Comparison of ENCODE assay signal across 11 mouse cellular contexts in the genomic region with DNA sequence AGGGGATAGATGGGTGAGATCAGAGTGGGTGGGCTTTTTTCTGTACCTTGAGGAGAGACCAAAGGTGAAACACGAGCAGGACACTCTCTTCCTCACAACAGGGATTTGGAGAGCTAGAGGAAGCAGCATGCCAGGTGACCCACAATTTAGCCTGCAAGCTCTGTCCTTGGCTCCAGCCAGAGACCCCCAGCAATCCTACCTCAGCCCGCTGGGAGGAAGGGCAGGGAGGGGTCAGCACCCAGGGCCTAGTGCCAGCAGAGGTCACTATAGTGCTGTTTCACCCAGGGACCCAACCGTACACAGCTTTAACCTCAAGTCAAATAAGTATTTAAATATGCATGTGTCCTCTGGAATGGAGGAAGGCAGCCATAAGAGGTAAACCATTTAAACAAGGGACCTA. TPM values are rescaled to one million over a fixed set of nuclear protein-coding genes. Genes with fewer than 3 reads are reported as not detected.
DNase-seq lines count a peak whose midpoint lies in the region; ATAC-seq and TF ChIP-seq lines count a peak whose summit lies in the region.
"Had no signal": no experiment of that assay in that cellular context is flagged by ENCODE, and none has a peak within 500 bp of the region (broad histone marks: within the 10 kb centered on the region; RNA-seq: fewer than 3 reads in every experiment).

No protein-coding gene starts in this region.

- no peak overlapping the region for H3K9ac ChIP-seq in limb, embryonic 11.5 days (ENCODE audit: low read length)

- ATAC-seq in limb, embryonic 11.5 days (ENCODE audit: insufficient number of reproducible peaks, low FRiP score, low TSS enrichment, low read depth), result no peak

- no peak overlapping the region for H3K27ac ChIP-seq in layer of hippocampus, adult 2 months
- H3K27ac ChIP-seq in bone marrow macrophage, adult 2 months (ENCODE audit: insufficient read depth, low read depth, low read length), result no peak overlapping the region
- H3K27ac ChIP-seq in limb, embryonic 11.5 days (replicated peaks; ENCODE audit: low read depth, low read length), result no peak overlapping the region

- H3K9me3 ChIP-seq in limb, embryonic 11.5 days (ENCODE audit: control insufficient read depth, low read length), result no peaks in the 10 kb centered on the region

- H3K4me2 ChIP-seq in limb, embryonic 11.5 days (ENCODE audit: low read depth, severe bottlenecking), result no peak overlapping the region

- H3K36me3 ChIP-seq in limb, embryonic 11.5 days (ENCODE audit: control insufficient read depth, insufficient read depth, low read length), result no peaks in the 10 kb centered on the region

- intact Hi-C loops in left cerebral cortex, postnatal 25 days (cut with DNase I), result no loop called here

- peak; percentile 50 for TF ChIP-seq CTCF in layer of hippocampus, adult 2 months (conservative IDR thresholded peaks at IDR 0.05)
- peak; percentile 26; the same call in 1 of the 2 replicates for TF ChIP-seq CTCF in bone marrow macrophage, adult 2 months (IDR thresholded peaks at IDR 0.05; ENCODE audit: low read depth, low read length)

- TF ChIP-seq POLR2A in bone marrow macrophage, adult 2 months (IDR thresholded peaks at IDR 0.05; ENCODE audit: borderline replicate concordance, low read depth, low read length), result no peak

- no peak for DNase-seq in layer of hippocampus, adult 2 months (ENCODE audit: low spot score in 2 of 2)
- no peak for DNase-seq in layer of hippocampus, adult 18-20 months (ENCODE audit: low spot score in 2 of 2)
- DNase-seq in ES-CJ7 (ENCODE audit: low read depth, low spot score), result peak; percentile 32
- peak; percentile 71 for DNase-seq in limb, embryonic 11.5 days (ENCODE audit: low spot score)
- no peak for DNase-seq in left cerebral cortex, postnatal 25 days (ENCODE audit: low spot score in 2 of 2)
- DNase-seq in natural killer cell, adult 2 months (ENCODE audit: low spot score in 2 of 2), result no peak
- no peak for DNase-seq in layer of hippocampus, postnatal 14 days (ENCODE audit: low spot score in 2 of 2)

- H3K27me3 ChIP-seq in limb, embryonic 11.5 days (ENCODE audit: control insufficient read depth, insufficient read depth, low read length), result no peaks in the 10 kb centered on the region

- no peak overlapping the region for H3K4me3 ChIP-seq in layer of hippocampus, adult 2 months
- H3K4me3 ChIP-seq in bone marrow macrophage, adult 2 months (ENCODE audit: insufficient read depth, low read length), result no peak overlapping the region
- H3K4me3 ChIP-seq in limb, embryonic 11.5 days (ENCODE audit: low read depth, low read length), result no peak overlapping the region
- H3K4me3 ChIP-seq: myocyte had no signal

- WGBS in limb, embryonic 11.5 days, result 10% methylated on average over 3 of the region's 3 CpGs

- no peaks in the 10 kb centered on the region for H3K4me1 ChIP-seq in bone marrow macrophage, adult 2 months (ENCODE audit: control insufficient read depth, insufficient read depth, low read length)
- H3K4me1 ChIP-seq in limb, embryonic 11.5 days (ENCODE audit: control insufficient read depth, insufficient read depth, low read length), result no peaks in the 10 kb centered on the region

RNA-seq across cellular contexts. Expression of gene Ccdc42, which starts 0.9 kb away (rescaled TPM):
- total RNA-seq in layer of hippocampus, adult 2 months (2021), result 1 to 10 TPM; 2.5 to 2.9 TPM
- 1 to 10 TPM; 1.2 to 2.5 TPM for total RNA-seq in layer of hippocampus, adult 18-20 months (2021)
- polyA plus RNA-seq in bone marrow macrophage, adult 2 months (2012; ENCODE audit: insufficient read depth, insufficient read length, missing spikeins), result not detected in 2 replicates
- polyA plus RNA-seq in limb, embryonic 11.5 days (2014; fragmentation: Nextera tagmentation; extraction: Ambion mirVana), result 1.0 and 1.4 TPM in 2 replicates
- 1 to 10 TPM; 1.1 to 1.6 TPM for total RNA-seq in left cerebral cortex, postnatal 25 days (2021)
- 1 to 10 TPM in 1 of 2 experiments, under 1 TPM in 1; 0.57 to 1.8 TPM for total RNA-seq in layer of hippocampus, postnatal 14 days (2021)
- total RNA-seq: heart, postnatal 36 days had no signal
- polyA plus RNA-seq: myocyte had no signal

RNA-seq across cellular contexts. Expression of gene Mfsd6l, which starts 29.9 kb away (rescaled TPM):
- under 1 TPM in 1 of 2 experiments, not detected in 1; 0.23 TPM for total RNA-seq in layer of hippocampus, adult 2 months (2021)
- total RNA-seq in layer of hippocampus, adult 18-20 months (2021), result not detected
- polyA plus RNA-seq in bone marrow macrophage, adult 2 months (2012; ENCODE audit: insufficient read depth, insufficient read length, missing spikeins), result 0.35 and 1.2 TPM in 2 replicates
- polyA plus RNA-seq in limb, embryonic 11.5 days (2014; fragmentation: Nextera tagmentation; extraction: Ambion mirVana), result not detected in 2 replicates
- not detected for total RNA-seq in left cerebral cortex, postnatal 25 days (2021)
- under 1 TPM in 1 of 2 experiments, not detected in 1; 0.16 TPM for total RNA-seq in layer of hippocampus, postnatal 14 days (2021)
- total RNA-seq: heart, postnatal 36 days; left cerebral cortex, postnatal 14 days had no signal
- polyA plus RNA-seq: myocyte had no signal

Comparison
In these comparisons a context has a peak if more than half of its experiments do, and no peak if none do; other contexts are left out.
1. DNase-seq: peak in ES-CJ7 (single experiment) and limb, embryonic 11.5 days (single experiment); none in layer of hippocampus, adult 2 months (0 of 2), layer of hippocampus, adult 18-20 months (0 of 2), left cerebral cortex, postnatal 25 days (0 of 2), natural killer cell, adult 2 months (0 of 2) and layer of hippocampus, postnatal 14 days (0 of 2).